Comparison of ENCODE assay signal across 10 mouse cellular contexts in genomic region chr3:21962921-21963732, GRCm38 (mm10).
DNase-seq lines count a peak whose midpoint lies in the region; ATAC-seq and TF ChIP-seq lines count a peak whose summit lies in the region.
"Had no signal": no experiment of that assay in that cellular context is flagged by ENCODE, and none has a peak within 500 bp of the region (broad histone marks: within the 10 kb centered on the region; RNA-seq: fewer than 3 reads in every experiment).

No protein-coding gene starts in this region.

- no peak overlapping the region for H3K4me3 ChIP-seq in lung, embryonic 14.5 days (ENCODE audit: low read depth, low read length)
- no peak overlapping the region for H3K4me3 ChIP-seq in heart, embryonic 16.5 days (ENCODE audit: low read length)
- H3K4me3 ChIP-seq in layer of hippocampus, adult 2 months, result no peak overlapping the region

- H3K9ac ChIP-seq in lung, embryonic 14.5 days, result no peak overlapping the region
- H3K9ac ChIP-seq in heart, embryonic 16.5 days (ENCODE audit: low read length), result peak overlapping the region; percentile 27; the same call in 1 of the 2 replicates
- H3K9ac ChIP-seq: liver, embryonic 14.5 days had no signal

- WGBS in lung, embryonic 14.5 days, result 19% methylated on average over 7 of the region's 7 CpGs
- 39% methylated on average over 7 of the region's 7 CpGs for WGBS in heart, embryonic 16.5 days

- no peak for TF ChIP-seq CTCF in lung, embryonic 14.5 days (IDR thresholded peaks at IDR 0.05; ENCODE audit: low read depth)
- TF ChIP-seq CTCF in layer of hippocampus, adult 2 months (conservative IDR thresholded peaks at IDR 0.05), result no peak

- H3K9me3 ChIP-seq in lung, embryonic 14.5 days (ENCODE audit: low read depth, low read length), result no peaks in the 10 kb centered on the region
- H3K9me3 ChIP-seq in heart, embryonic 16.5 days (replicated peaks; ENCODE audit: control insufficient read depth, low read length), result no peaks in the 10 kb centered on the region

- peak; percentile 80 for ATAC-seq in lung, embryonic 14.5 days (ENCODE audit: insufficient read depth)
- ATAC-seq in heart, embryonic 16.5 days (replicated peaks; ENCODE audit: extremely low read depth, insufficient read depth, low FRiP score), result no peak

- H3K27me3 ChIP-seq in lung, embryonic 14.5 days (ENCODE audit: insufficient read depth, low read length), result no peaks in the 10 kb centered on the region
- H3K27me3 ChIP-seq in heart, embryonic 16.5 days (ENCODE audit: control insufficient read depth, insufficient read depth, low read length), result no peaks in the 10 kb centered on the region

- peak overlapping the region; percentile 71 for H3K27ac ChIP-seq in lung, embryonic 14.5 days (ENCODE audit: low read depth)
- H3K27ac ChIP-seq in heart, embryonic 16.5 days (ENCODE audit: low read length), result peak overlapping the region; percentile 90
- no peak overlapping the region for H3K27ac ChIP-seq in layer of hippocampus, adult 2 months
- H3K27ac ChIP-seq: liver, embryonic 14.5 days had no signal

- H3K36me3 ChIP-seq in lung, embryonic 14.5 days (ENCODE audit: insufficient read depth), result no peaks in the 10 kb centered on the region
- H3K36me3 ChIP-seq in heart, embryonic 16.5 days (ENCODE audit: control insufficient read depth, insufficient read depth), result no peaks in the 10 kb centered on the region

- H3K4me2 ChIP-seq in lung, embryonic 14.5 days, result peak overlapping the region; percentile 1; the same call in 1 of the 2 replicates
- H3K4me2 ChIP-seq in heart, embryonic 16.5 days (ENCODE audit: low read depth, low read length), result no peak overlapping the region

- H3K4me1 ChIP-seq in lung, embryonic 14.5 days (ENCODE audit: insufficient read depth), result peaks cover 22% of the 10 kb centered on the region
- H3K4me1 ChIP-seq in heart, embryonic 16.5 days (ENCODE audit: control insufficient read depth, insufficient read depth, low read length), result peaks cover 26% of the 10 kb centered on the region

- peak; percentile 78 for DNase-seq in lung, embryonic 14.5 days
- DNase-seq in lung, postnatal 14 days, result no peak
- DNase-seq in T-cell, adult 2 months (ENCODE audit: low spot score), result peak; percentile 6
- peak; percentile 29 for DNase-seq in mesoderm, embryonic 11.5 days (ENCODE audit: low read depth, low spot score)
- no peak for DNase-seq in layer of hippocampus, adult 2 months (ENCODE audit: low spot score in 2 of 2)
- no peak for DNase-seq in left cerebral cortex, adult 18-20 months (ENCODE audit: low spot score in 2 of 2)
- no peak for DNase-seq in spleen, postnatal 36 days (ENCODE audit: low spot score in 2 of 2)
- DNase-seq: cerebellum, adult 2 months had no signal

Comparison
In these comparisons a context has a peak if more than half of its experiments do, and no peak if none do; other contexts are left out.
1. DNase-seq: peak in lung, embryonic 14.5 days (single experiment), T-cell, adult 2 months (single experiment) and mesoderm, embryonic 11.5 days (single experiment); none in lung, postnatal 14 days (single experiment), layer of hippocampus, adult 2 months (0 of 2), left cerebral cortex, adult 18-20 months (0 of 2) and spleen, postnatal 36 days (0 of 2).